Mouse (Mus musculus): Measurements from ENCODE around the gene Bag3.

- TF ChIP-seq CTCF (conservative IDR thresholded peaks at IDR 0.05; ENCODE audit: low read length), result no peak
- no peak for TF ChIP-seq POU5F1 (IDR thresholded peaks at IDR 0.05; ENCODE audit: borderline replicate concordance, low read length)
- TF ChIP-seq NANOG (IDR thresholded peaks at IDR 0.05; ENCODE audit: borderline replicate concordance, low read length), result no peak
These were observed 27.1 kb downstream of the Bag3 start for GRCm38 (mm10) chr7:128550328-128551086.
